Mouse (Mus musculus): ENCODE results near the gene Prr9. TPM values are rescaled to one million over a fixed set of nuclear protein-coding genes. Genes with fewer than 3 reads are reported as not detected.

The Prr9 gene
- polyA plus RNA-seq (2015; fragmentation: Nextera tagmentation; extraction: Ambion mirVana) = 0.61 and 0.67 TPM in 2 replicates

- DNase-seq (ENCODE audit: low spot score) = no peak
Measured at GRCm38 (mm10) chr3:92123847-92124246, at the start of gene Prr9. Gene Prr9, minus strand, starts transcription at chr3:92123947.

- DNase-seq (ENCODE audit: low spot score) = no peak
Measured at GRCm38 (mm10) chr3:92169847-92170246, 46.1 kb upstream of the Prr9 start.

- DNase-seq (ENCODE audit: low spot score) = peak; percentile 25
Measured at GRCm38 (mm10) chr3:92153322-92153721, 29.6 kb upstream of the Prr9 start.

DNA sequence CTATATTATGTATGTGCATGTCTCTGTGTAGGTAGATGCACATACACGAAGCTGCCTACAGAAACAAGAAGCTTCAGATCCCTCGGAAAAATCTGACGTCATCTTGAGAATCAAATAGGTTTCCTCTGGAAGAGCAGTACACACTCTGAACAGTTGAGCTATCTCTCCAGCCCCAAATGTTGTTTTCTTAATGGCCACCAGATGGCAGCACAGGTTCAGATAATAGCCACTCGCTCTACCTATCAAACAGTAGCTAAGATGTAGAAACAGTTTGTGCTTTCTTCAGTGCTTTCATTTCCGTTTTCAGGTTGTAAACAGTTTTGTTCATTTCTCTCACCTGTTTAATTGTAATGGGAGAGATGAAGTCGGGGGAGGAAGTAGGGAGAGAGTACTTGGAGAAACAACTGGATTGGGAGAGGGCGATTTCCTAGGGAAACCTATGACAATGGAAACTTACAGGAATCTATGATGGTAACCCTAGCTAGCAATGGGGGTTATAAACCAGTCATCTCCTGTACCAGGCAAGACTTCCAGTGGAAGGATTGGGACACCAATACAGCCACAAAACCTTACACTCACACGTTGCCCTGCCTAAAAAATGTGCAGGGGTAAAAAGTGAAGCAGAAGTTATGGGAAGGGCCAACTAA lies 27.0 kb upstream of the Prr9 start:
- peak; percentile 26 for DNase-seq (ENCODE audit: low spot score)

DNA sequence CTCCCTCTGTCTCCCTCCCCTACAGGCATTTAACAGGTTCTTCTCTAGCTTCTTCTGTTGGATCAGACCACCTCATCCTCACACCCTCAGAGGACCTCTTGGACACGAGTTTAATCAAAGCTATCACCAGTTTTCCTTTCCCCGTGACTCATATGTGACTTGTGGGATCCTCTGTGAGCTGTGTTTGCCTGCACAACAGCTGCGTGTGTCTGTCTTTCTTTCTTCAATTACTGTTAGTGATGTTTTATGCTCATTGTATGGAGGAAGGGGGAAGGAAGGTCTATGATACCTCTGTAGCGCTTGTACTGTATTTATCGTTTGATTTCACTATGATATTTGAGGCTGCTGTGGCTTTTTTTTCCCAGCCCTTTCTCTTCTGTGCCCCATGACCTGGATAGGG lies 24.2 kb upstream of the Prr9 start:
- no peak for DNase-seq (ENCODE audit: low spot score)

DNA sequence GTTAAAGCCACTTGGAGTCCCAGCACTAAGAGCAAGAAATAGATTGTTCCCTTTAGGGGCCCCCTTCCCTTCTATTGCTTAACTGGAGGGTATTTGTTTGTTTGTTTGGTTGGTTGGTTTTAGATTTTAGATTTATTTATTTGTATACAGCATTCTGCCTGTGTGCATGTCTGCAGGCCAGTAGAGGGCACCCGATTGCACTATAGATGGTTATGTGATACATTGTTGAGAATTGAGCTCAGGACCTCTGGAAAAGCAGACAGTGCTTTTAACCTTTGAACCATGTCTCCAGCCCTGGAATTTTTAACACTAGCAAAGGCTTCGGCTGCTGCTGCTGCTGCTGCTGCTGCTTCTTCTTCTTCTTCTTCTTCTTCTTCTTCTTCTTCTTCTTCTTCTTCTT lies 23.7 kb upstream of the Prr9 start:
- no peak for DNase-seq (ENCODE audit: low spot score)

- no peak for DNase-seq (ENCODE audit: low spot score)
Measured at GRCm38 (mm10) chr3:92142644-92143043, 18.9 kb upstream of the Prr9 start, which contains the start of gene Lelp1. Gene Lelp1, minus strand, starts transcription at chr3:92142744.

GRCm38 (mm10) chr3:92120902-92121301 lies 2.8 kb downstream of the Prr9 start:
- DNase-seq (ENCODE audit: low spot score) = no peak

DNA sequence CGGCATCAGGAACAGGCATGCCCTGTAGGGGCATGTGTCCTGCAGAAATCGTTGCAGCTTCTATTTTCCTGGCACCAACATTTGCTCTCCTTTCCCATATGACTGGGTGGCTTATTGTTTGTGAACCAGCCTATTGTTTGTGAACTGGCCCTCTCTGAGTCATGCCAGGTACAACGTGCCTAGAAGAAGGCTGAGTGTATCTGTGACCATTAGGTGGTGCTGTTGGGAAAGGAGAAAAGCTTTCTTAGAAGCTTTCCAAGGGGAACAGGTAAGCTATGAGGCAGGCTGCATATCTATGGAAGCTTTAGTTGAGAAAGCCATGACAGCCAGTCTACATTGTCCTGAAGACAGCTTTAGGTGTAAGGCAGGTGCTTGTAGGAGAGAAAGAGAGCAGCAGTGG lies 5.8 kb downstream of the Prr9 start:
- DNase-seq (ENCODE audit: low spot score) = no peak

DNA sequence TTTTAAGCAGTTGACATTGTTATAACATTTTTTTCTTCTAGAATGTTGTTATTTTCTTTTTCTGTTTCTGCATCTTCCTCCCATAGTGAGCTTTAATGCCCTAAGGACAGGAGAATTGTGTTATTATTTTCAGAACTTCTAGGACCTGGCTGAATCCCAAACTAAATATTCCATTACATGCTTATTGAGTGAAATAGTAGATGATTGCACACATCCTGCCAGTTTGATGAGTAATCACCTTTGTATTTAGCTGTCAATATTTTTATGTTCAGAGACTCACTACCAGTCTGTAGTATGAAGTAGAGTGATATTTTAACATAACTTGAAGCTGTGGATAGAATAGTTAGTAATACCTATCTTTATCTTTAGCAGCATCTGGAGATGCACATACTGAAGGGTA lies 12.2 kb downstream of the Prr9 start:
- no peak for DNase-seq (ENCODE audit: low spot score)

- DNase-seq (ENCODE audit: low spot score) = no peak
Measured at GRCm38 (mm10) chr3:92110790-92111189, 13.0 kb downstream of the Prr9 start.

DNA sequence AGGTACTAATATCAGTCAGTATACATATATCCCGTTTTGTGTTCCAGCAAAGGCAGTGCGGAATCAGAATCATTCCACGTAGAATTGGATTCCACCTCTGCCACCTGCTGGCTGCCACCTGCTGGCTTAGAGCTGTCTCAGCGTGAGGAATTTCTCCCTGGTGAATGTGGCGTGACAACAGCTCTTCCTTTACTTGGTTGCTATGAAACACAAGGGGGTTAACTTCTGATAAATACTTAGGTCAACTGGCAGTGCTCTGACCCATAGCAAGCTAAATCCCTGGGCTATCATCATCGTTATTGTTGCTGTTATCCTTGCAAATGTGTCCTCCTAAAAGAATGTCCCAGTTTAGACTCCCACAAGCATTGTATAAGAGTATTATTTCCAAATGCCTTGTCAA lies 17.2 kb downstream of the Prr9 start:
- DNase-seq (ENCODE audit: low spot score) = no peak

DNA sequence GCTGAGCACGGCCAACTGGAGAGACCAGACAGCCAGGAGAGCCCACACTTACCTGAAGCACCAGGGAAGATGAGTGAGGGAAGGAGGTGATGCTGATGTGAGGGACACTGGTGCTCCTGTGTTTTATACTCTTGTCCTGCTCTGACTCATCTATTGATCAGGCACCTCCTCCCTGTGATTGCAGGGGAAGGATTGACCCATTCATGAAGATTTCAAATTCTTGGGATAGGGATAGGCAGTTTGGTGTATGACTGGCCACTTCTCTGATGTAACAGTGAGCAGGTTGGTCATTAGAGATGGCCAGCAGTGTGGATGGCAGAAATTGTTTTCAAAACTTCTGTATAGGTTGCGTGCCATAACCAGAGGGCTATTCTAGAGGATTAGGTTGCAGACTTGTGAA lies 40.7 kb downstream of the Prr9 start, which contains the start of gene Lor:
Gene Lor, minus strand, starts transcription at position 101 of the 400 bp plus-strand sequence.
- no peak for DNase-seq (ENCODE audit: low spot score)

GRCm38 (mm10) chr3:92081285-92081931 lies 42.3 kb downstream of the Prr9 start:
- peak; percentile 12 for DNase-seq (ENCODE audit: low spot score)

GRCm38 (mm10) chr3:92080462-92081284 lies 43.1 kb downstream of the Prr9 start:
- DNase-seq (ENCODE audit: low spot score) = peak; percentile 29

Other genes with a start within 250 kb of the Prr9 start
- gene Pglyrp3, start 109.4 kb downstream of the Prr9 start, polyA plus RNA-seq (2015; fragmentation: Nextera tagmentation; extraction: Ambion mirVana) = not detected in 2 replicates
- 0.30 and 0.78 TPM in 2 replicates for gene Lor, start 40.8 kb downstream of the Prr9 start, polyA plus RNA-seq (2015; fragmentation: Nextera tagmentation; extraction: Ambion mirVana)
- gene Lelp1, start 18.8 kb upstream of the Prr9 start, polyA plus RNA-seq (2015; fragmentation: Nextera tagmentation; extraction: Ambion mirVana) = not detected in 2 replicates
- gene Sprr2a1, start 91.9 kb upstream of the Prr9 start, polyA plus RNA-seq (2015; fragmentation: Nextera tagmentation; extraction: Ambion mirVana) = 2.0 and 2.5 TPM in 2 replicates
- 246 and 255 TPM in 2 replicates for gene Sprr2a2, start 92.0 kb upstream of the Prr9 start, polyA plus RNA-seq (2015; fragmentation: Nextera tagmentation; extraction: Ambion mirVana)
- 17.8 and 22.9 TPM in 2 replicates for gene Sprr2a3, start 161.5 kb upstream of the Prr9 start, polyA plus RNA-seq (2015; fragmentation: Nextera tagmentation; extraction: Ambion mirVana)
- 0.51 and 0.96 TPM in 2 replicates for gene Sprr2b, start 192.7 kb upstream of the Prr9 start, polyA plus RNA-seq (2015; fragmentation: Nextera tagmentation; extraction: Ambion mirVana)
- gene Sprr2d, start 215.2 kb upstream of the Prr9 start, polyA plus RNA-seq (2015; fragmentation: Nextera tagmentation; extraction: Ambion mirVana) = 1.1 and 1.4 TPM in 2 replicates
- gene Sprr2e, start 228.2 kb upstream of the Prr9 start, polyA plus RNA-seq (2015; fragmentation: Nextera tagmentation; extraction: Ambion mirVana) = 0.22 and 0.38 TPM in 2 replicates
- gene Sprr2f, start 241.2 kb upstream of the Prr9 start, polyA plus RNA-seq (2015; fragmentation: Nextera tagmentation; extraction: Ambion mirVana) = 1.3 and 1.5 TPM in 2 replicates